Mouse (Mus musculus) erythroblast, embryonic 14.5 days (primary cell): ENCODE data around the gene Prcp.

Source experiments
- GATA1 ChIP-seq: IDR thresholded peaks from 2 replicates; pipeline ENCODE4 v1.6.1; 2012; ENCODE audit warnings: low read length, inconsistent platforms, mixed read lengths
- TAL1 ChIP-seq: IDR thresholded peaks from 3 replicates; pipeline ENCODE4 v1.6.1; 2012; ENCODE audit warnings: low read length, inconsistent platforms, mixed read lengths

DNA sequence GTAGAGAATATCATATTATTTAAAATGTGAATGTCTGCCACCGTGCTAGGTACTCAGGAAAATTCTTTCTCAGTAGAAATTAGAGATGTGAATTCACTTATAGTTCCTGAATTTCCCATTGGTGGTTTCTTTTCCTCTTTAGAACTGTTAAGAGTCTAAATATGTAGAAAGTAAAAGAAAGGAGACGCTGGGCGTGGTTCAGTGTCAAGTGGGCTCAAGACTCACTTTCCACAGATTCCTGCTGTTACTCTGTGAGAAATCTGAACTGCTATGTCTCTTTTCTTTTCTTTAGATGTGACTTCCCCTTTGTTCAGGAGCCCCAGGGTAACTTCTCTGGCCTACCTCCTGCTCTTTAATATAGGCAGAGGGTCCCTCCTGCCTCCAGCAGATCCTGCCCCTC is 103.2 kb downstream of the Prcp start:
- TF ChIP-seq GATA1 (no peak), TAL1 (no peak)
